Mouse (Mus musculus): ENCODE results near the gene Msh4. TPM values are rescaled to one million over a fixed set of nuclear protein-coding genes. Genes with fewer than 3 reads are reported as not detected.
A peak's percentile ranks its signal among the peaks of the same experiment; 100 is the strongest.

Gene Msh4
- total and polyA plus RNA-seq, 3 experiments, result 0.15 to 0.50 TPM; not detected in 1

GRCm38 (mm10) chr3:153917200-153917599 lies 11.3 kb upstream of the Msh4 start:
- DNase-seq (ENCODE audit: low read depth, low spot score), result peak; percentile 92
- Histone ChIP-seq H3K36me3 (ENCODE audit: control insufficient read depth in 1 of 2, insufficient read depth in 2 of 2, low read length in 2 of 2) (peaks cover 1 to 31% of the 10 kb centered on the region in 2 experiments; a peak in 3 of 4 replicates), H3K4me3 (ENCODE audit: control insufficient read depth in 1 of 2, insufficient read depth in 1 of 2, low read depth in 2 of 2, low read length in 2 of 2) (no peak overlapping the region), H3K27me3 (ENCODE audit: control insufficient read depth in 1 of 2, insufficient read depth in 2 of 2, low read length in 2 of 2) (no peaks in the 10 kb centered on the region), H3K9me3 (replicated peaks; ENCODE audit: insufficient read depth, low read length) (no peaks in the 10 kb centered on the region), H3K9ac (ENCODE audit: control insufficient read depth, low read depth, low read length, poor library complexity, severe bottlenecking) (0 out of 2 replicates have a peak overlapping the region, but pooled peaks have one; percentile 28), H3K79me2 (ENCODE audit: control insufficient read depth, insufficient read depth, low read length, poor library complexity) (peaks cover 8% of the 10 kb centered on the region), H3K27ac (ENCODE audit: control insufficient read depth, low read depth, low read length) (peak overlapping the region; percentile 64), H3K4me1 (ENCODE audit: control insufficient read depth in 1 of 2, insufficient read depth in 2 of 2, low read length in 2 of 2) (peaks cover 14 to 25% of the 10 kb centered on the region in 2 experiments)
- TF ChIP-seq CHD2 (IDR thresholded peaks at IDR 0.05; ENCODE audit: low read length) (no peak), HCFC1 (IDR thresholded peaks at IDR 0.05; ENCODE audit: low read depth, low read length) (no peak)

GRCm38 (mm10) chr3:153913510-153914243 lies 7.7 kb upstream of the Msh4 start:
- no peaks in the 10 kb centered on the region for H3K9me3 ChIP-seq (replicated peaks; ENCODE audit: insufficient read depth, low read length)
- peak; percentile 85 for DNase-seq (ENCODE audit: low read depth, low spot score)
- peaks cover 26 to 37% of the 10 kb centered on the region in 2 experiments for H3K36me3 ChIP-seq (ENCODE audit: control insufficient read depth in 1 of 2, insufficient read depth in 2 of 2, low read length in 2 of 2)
- peaks cover 42% of the 10 kb centered on the region for H3K79me2 ChIP-seq (ENCODE audit: control insufficient read depth, insufficient read depth, low read length, poor library complexity)
- TF ChIP-seq POLR2AphosphoS2 (IDR thresholded peaks at IDR 0.05; ENCODE audit: low read length) (no peak), USF2 (IDR thresholded peaks at IDR 0.05; ENCODE audit: borderline replicate concordance in 1 of 2, insufficient read depth in 1 of 2, low read depth in 1 of 2, low read length in 2 of 2) (no peak), ZMIZ1 (IDR thresholded peaks at IDR 0.05; ENCODE audit: low read depth, low read length) (no peak), GABPA (IDR thresholded peaks at IDR 0.05; ENCODE audit: low read depth, low read length) (no peak), MAX (IDR thresholded peaks at IDR 0.05; ENCODE audit: low read length) (no peak), ETS1 (IDR thresholded peaks at IDR 0.05; ENCODE audit: low read depth, low read length) (no peak), SIN3A (IDR thresholded peaks at IDR 0.05; ENCODE audit: low read length) (no peak), KAT2A (conservative IDR thresholded peaks at IDR 0.05; ENCODE audit: low read depth, low read length) (no peak), CTCF (IDR thresholded peaks at IDR 0.05 in 2 of 3, conservative IDR thresholded peaks at IDR 0.05 in 1 of 3; ENCODE audit: control insufficient read depth in 1 of 3, insufficient read depth in 1 of 3, low read depth in 2 of 3, low read length in 3 of 3, poor library complexity in 1 of 3, severe bottlenecking in 1 of 3) (no peak), ZC3H11A (IDR thresholded peaks at IDR 0.05; ENCODE audit: low read depth, low read length) (no peak), RAD21 (IDR thresholded peaks at IDR 0.05; ENCODE audit: low read depth, low read length) (no peak), MXI1 (IDR thresholded peaks at IDR 0.05; ENCODE audit: low read depth, low read length) (no peak), BHLHE40 (IDR thresholded peaks at IDR 0.05; ENCODE audit: borderline replicate concordance, low read depth, low read length) (no peak), EP300 (IDR thresholded peaks at IDR 0.05; ENCODE audit: low read depth in 1 of 2, low read length in 2 of 2) (no peak), POLR2AphosphoS5 (IDR thresholded peaks at IDR 0.05; ENCODE audit: borderline replicate concordance, low read depth, low read length) (no peak), ZKSCAN1 (IDR thresholded peaks at IDR 0.05; ENCODE audit: low read depth, low read length) (no peak), RCOR1 (IDR thresholded peaks at IDR 0.05; ENCODE audit: low read depth, low read length) (no peak)
- H3K27ac ChIP-seq (ENCODE audit: control insufficient read depth, low read depth, low read length), result peak overlapping the region; percentile 99
- H3K4me1 ChIP-seq (ENCODE audit: control insufficient read depth in 1 of 2, insufficient read depth in 2 of 2, low read length in 2 of 2), result peaks cover 10 to 19% of the 10 kb centered on the region in 2 experiments
- no peaks in the 10 kb centered on the region for H3K27me3 ChIP-seq (ENCODE audit: control insufficient read depth in 1 of 2, insufficient read depth in 2 of 2, low read length in 2 of 2)
- H3K4me3 ChIP-seq (ENCODE audit: control insufficient read depth in 1 of 2, insufficient read depth in 1 of 2, low read depth in 2 of 2, low read length in 2 of 2), result peak overlapping the region; percentile 55 to 88
- H3K9ac ChIP-seq (ENCODE audit: control insufficient read depth, low read depth, low read length, poor library complexity, severe bottlenecking), result peak overlapping the region; percentile 96
